ENCODE assay signal across 11 mouse cellular contexts in the genomic region with DNA sequence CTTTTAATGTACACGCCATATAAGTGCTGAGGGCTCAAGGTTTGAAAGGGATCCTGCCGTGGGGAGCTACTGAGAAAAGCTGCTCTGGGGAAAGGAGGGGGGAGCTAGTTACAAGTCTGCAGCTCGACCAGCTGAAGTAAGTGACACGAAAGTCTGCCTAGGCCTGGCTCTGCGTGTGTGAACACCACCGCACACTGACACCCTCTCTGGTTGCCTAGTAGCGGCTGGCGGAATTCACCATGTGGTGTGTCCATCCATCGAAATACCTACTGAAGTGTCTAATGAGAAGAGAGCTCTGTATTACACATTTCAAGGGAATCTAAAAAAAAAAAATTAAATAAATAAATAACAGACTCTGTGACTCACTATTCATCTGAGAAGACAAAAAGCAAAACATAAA.
A peak's percentile ranks its signal among the peaks of the same experiment; 100 is the strongest.
DNase-seq lines count a peak whose midpoint lies in the region; ATAC-seq lines count a peak whose summit lies in the region.
"Had no signal": no experiment of that assay in that cellular context is flagged by ENCODE, and none has a peak within 500 bp of the region (broad histone marks: within the 10 kb centered on the region; RNA-seq: fewer than 3 reads in every experiment).

No protein-coding gene starts in this region.

- no peaks in the 10 kb centered on the region for H3K27me3 ChIP-seq in forebrain, embryonic 13.5 days
- no peaks in the 10 kb centered on the region for H3K27me3 ChIP-seq in forebrain, embryonic 10.5 days (ENCODE audit: poor library complexity, severe bottlenecking)
- H3K27me3 ChIP-seq in hindbrain, embryonic 11.5 days (ENCODE audit: control insufficient read depth, insufficient read depth, low read length), result no peaks in the 10 kb centered on the region
- H3K27me3 ChIP-seq: embryonic facial prominence, embryonic 15.5 days had no signal

- peaks cover 3% of the 10 kb centered on the region; the same call in 1 of the 2 replicates for H3K4me1 ChIP-seq in forebrain, embryonic 13.5 days
- peaks cover 2% of the 10 kb centered on the region; the same call in 1 of the 2 replicates for H3K4me1 ChIP-seq in forebrain, embryonic 10.5 days
- no peaks in the 10 kb centered on the region for H3K4me1 ChIP-seq in hindbrain, embryonic 11.5 days (replicated peaks; ENCODE audit: control insufficient read depth, insufficient read depth, low read length)
- H3K4me1 ChIP-seq: embryonic facial prominence, embryonic 15.5 days had no signal

- DNase-seq in forebrain, embryonic 10.5 days (ENCODE audit: extremely low spot score, low spot score), result no peak
- DNase-seq in hindbrain, embryonic 11.5 days (ENCODE audit: low spot score), result peak; percentile 31
- DNase-seq in layer of hippocampus, postnatal 36 days, result peak; percentile 45 to 49
- peak; percentile 13 for DNase-seq in right cerebral cortex, postnatal 14 days
- DNase-seq in lung, postnatal 25 days (ENCODE audit: low spot score), result no peak
- no peak for DNase-seq in urinary bladder, adult 18-20 months (ENCODE audit: low spot score in 2 of 2)
- DNase-seq in adrenal gland, adult 18-20 months (ENCODE audit: low spot score in 2 of 2), result no peak

- no peak overlapping the region for H3K27ac ChIP-seq in forebrain, embryonic 13.5 days
- H3K27ac ChIP-seq in forebrain, embryonic 10.5 days, result no peak overlapping the region
- H3K27ac ChIP-seq in hindbrain, embryonic 11.5 days (ENCODE audit: low read depth, low read length), result no peak overlapping the region
- H3K27ac ChIP-seq: embryonic facial prominence, embryonic 15.5 days had no signal

- peak; percentile 80 for ATAC-seq in forebrain, embryonic 13.5 days
- peak; percentile 30; the same call in 1 of the 2 replicates for ATAC-seq in hindbrain, embryonic 11.5 days (ENCODE audit: low FRiP score)
- ATAC-seq: CD4-positive, CD25-positive, alpha-beta regulatory T cell, adult 4 months; intestine, embryonic 16.5 days had no signal

- no peak overlapping the region for H3K4me3 ChIP-seq in forebrain, embryonic 13.5 days
- H3K4me3 ChIP-seq in forebrain, embryonic 10.5 days, result no peak overlapping the region
- no peak overlapping the region for H3K4me3 ChIP-seq in hindbrain, embryonic 11.5 days (ENCODE audit: low read depth, low read length)
- H3K4me3 ChIP-seq: embryonic facial prominence, embryonic 15.5 days had no signal

- WGBS in forebrain, embryonic 13.5 days, result 48% methylated on average over 9 of the region's 9 CpGs
- 74% methylated on average over 9 of the region's 9 CpGs for WGBS in forebrain, embryonic 10.5 days
- 60% methylated on average over 9 of the region's 9 CpGs for WGBS in hindbrain, embryonic 11.5 days

- no peak overlapping the region for H3K4me2 ChIP-seq in forebrain, embryonic 13.5 days
- no peak overlapping the region for H3K4me2 ChIP-seq in hindbrain, embryonic 11.5 days (replicated peaks; ENCODE audit: low read depth, low read length)
- H3K4me2 ChIP-seq: embryonic facial prominence, embryonic 15.5 days had no signal

- H3K9me3 ChIP-seq in forebrain, embryonic 13.5 days (replicated peaks), result no peaks in the 10 kb centered on the region
- H3K9me3 ChIP-seq in forebrain, embryonic 10.5 days, result no peaks in the 10 kb centered on the region
- H3K9me3 ChIP-seq in hindbrain, embryonic 11.5 days (ENCODE audit: control insufficient read depth, low read length), result no peaks in the 10 kb centered on the region
- H3K9me3 ChIP-seq: embryonic facial prominence, embryonic 15.5 days had no signal

- no peak overlapping the region for H3K9ac ChIP-seq in forebrain, embryonic 13.5 days
- no peak overlapping the region for H3K9ac ChIP-seq in hindbrain, embryonic 11.5 days (ENCODE audit: low read depth, low read length)
- H3K9ac ChIP-seq: embryonic facial prominence, embryonic 15.5 days had no signal

- H3K36me3 ChIP-seq in forebrain, embryonic 13.5 days (ENCODE audit: poor library complexity, severe bottlenecking), result no peaks in the 10 kb centered on the region
- H3K36me3 ChIP-seq in forebrain, embryonic 10.5 days (replicated peaks), result no peaks in the 10 kb centered on the region
- H3K36me3 ChIP-seq in hindbrain, embryonic 11.5 days (ENCODE audit: control insufficient read depth, insufficient read depth, low read length), result no peaks in the 10 kb centered on the region
- H3K36me3 ChIP-seq: embryonic facial prominence, embryonic 15.5 days had no signal

Comparison
In these comparisons a context has a peak if more than half of its experiments do, and no peak if none do; other contexts are left out.
1. DNase-seq: peak in hindbrain, embryonic 11.5 days (single experiment), layer of hippocampus, postnatal 36 days (2 of 2) and right cerebral cortex, postnatal 14 days (single experiment); none in forebrain, embryonic 10.5 days (single experiment), lung, postnatal 25 days (single experiment), urinary bladder, adult 18-20 months (0 of 2) and adrenal gland, adult 18-20 months (0 of 2).